Mouse (Mus musculus) ES-Bruce4 (cell line): Measurements from ENCODE around the gene Slc11a1. TPM values are rescaled to one million over a fixed set of nuclear protein-coding genes. Genes with fewer than 3 reads are reported as not detected.

Source experiments
- H3K27ac ChIP-seq: 2 replicates; pipeline ENCODE4 v1.5.1; 2012; ENCODE audit warnings: low read length, inconsistent platforms; ENCODE audit not compliant: insufficient read depth
- H3K27me3 ChIP-seq: 2 replicates; pipeline ENCODE4 v1.6.1; 2012; ENCODE audit warnings: mild to moderate bottlenecking, low read length, inconsistent platforms; ENCODE audit not compliant: control insufficient read depth, poor library complexity, insufficient read depth, severe bottlenecking
- H3K36me3 ChIP-seq: 2 replicates; pipeline ENCODE4 v1.6.1; 2012; ENCODE audit warnings: inconsistent platforms, mild to moderate bottlenecking, low read length, moderate library complexity; ENCODE audit not compliant: control insufficient read depth, poor library complexity, insufficient read depth, severe bottlenecking
- H3K4me1 ChIP-seq: one replicate; pipeline ENCODE4 v1.8.1; 2011; ENCODE audit warnings: low read length; ENCODE audit not compliant: control insufficient read depth, insufficient read depth
- H3K4me3 ChIP-seq: 2 replicates; pipeline ENCODE4 v1.5.1; 2011; ENCODE audit warnings: low read depth, mild to moderate bottlenecking, low read length
- H3K9ac ChIP-seq: 2 replicates; pipeline ENCODE4 v1.6.1; 2012; ENCODE audit warnings: low read depth, mild to moderate bottlenecking, inconsistent platforms; ENCODE audit not compliant: poor library complexity, severe bottlenecking
- H3K9me3 ChIP-seq: replicated peaks from 2 replicates; pipeline ENCODE4 v1.6.1; 2012; ENCODE audit warnings: mild to moderate bottlenecking, low read length, inconsistent platforms; ENCODE audit not compliant: control insufficient read depth, poor library complexity, insufficient read depth, severe bottlenecking
- CTCF ChIP-seq: IDR thresholded peaks from one replicate; pipeline ENCODE4 v1.8.1; 2011; ENCODE audit warnings: low read depth, low read length
- EP300 ChIP-seq: IDR thresholded peaks from 2 replicates; pipeline ENCODE4 v1.6.1; 2011; ENCODE audit warnings: low read depth, low read length; ENCODE audit not compliant: insufficient read depth
- POLR2A ChIP-seq: IDR thresholded peaks from one replicate; pipeline ENCODE4 v1.8.1; 2011; ENCODE audit warnings: low read length; ENCODE audit not compliant: insufficient read depth
- polyA plus RNA-seq: library from polyadenylated mRNA; stranded (reverse); fragments of >200 nt; gene quantifications from 2 replicates; pipeline ENCODE4 v1.2.4, GENCODE M21; 2011; ENCODE audit warnings: low read depth; ENCODE audit not compliant: missing spikeins, insufficient read depth, insufficient read length

The Slc11a1 gene
- polyA plus RNA-seq, 1 experiment: 0.94 TPM

DNA sequence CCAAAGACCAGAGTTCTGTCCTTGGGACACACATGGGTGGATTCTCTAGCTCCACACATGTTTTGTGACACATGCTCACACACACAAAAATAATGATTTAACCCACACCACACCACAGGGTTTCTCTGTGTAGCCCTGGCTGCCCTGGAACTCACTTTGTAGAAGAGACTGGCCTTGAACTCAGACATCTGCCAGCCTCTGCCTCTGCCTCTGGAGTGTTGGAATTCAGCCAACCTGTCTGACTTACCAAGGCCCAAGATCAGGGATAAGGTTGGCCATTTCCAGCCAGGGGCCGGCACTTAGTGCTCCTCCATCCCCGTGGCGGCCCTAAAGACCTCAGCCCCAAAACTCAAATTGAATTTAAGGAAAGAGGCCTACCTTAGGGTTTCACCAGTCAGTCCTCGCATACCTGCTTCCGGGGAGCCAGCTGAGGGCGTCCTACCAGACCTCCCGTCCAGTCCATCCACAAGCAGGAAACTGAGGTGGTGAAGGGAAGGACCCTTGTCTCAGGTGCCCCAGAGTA is 13.5 kb downstream of the Slc11a1 start:
- no peak overlapping the region for H3K27ac ChIP-seq
- TF ChIP-seq CTCF (no peak), POLR2A (no peak), EP300 (no peak)
- no peaks in the 10 kb centered on the region for H3K27me3 ChIP-seq
- H3K9ac ChIP-seq: no peak overlapping the region
- H3K36me3 ChIP-seq: no peaks in the 10 kb centered on the region
- no peaks in the 10 kb centered on the region for H3K9me3 ChIP-seq
- no peak overlapping the region for H3K4me3 ChIP-seq
- H3K4me1 ChIP-seq: peaks cover 5% of the 10 kb centered on the region

DNA sequence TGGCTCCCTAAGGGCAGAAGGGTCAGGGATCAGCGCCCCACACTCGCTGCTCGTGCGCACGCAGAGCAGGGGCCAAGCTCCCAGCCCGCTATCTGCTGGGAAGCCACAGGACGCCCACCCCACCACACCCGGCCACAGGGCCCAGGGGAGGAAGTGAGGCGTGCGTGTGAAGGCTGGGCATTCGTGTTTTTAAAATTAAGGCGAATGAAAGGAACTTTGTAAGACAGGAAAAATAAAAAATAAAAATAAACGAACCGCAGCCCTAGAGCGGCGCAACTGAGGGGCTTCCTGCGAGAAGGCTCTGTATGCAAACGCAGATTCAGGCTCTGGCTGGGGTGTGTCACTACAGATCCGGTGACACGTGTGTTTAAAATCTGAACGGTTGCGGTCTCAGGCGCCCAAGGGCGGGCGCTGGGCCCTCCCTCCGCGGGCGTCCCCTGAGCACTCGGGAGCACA is 14.9 kb downstream of the Slc11a1 start:
- Histone ChIP-seq H3K27me3 (no peaks in the 10 kb centered on the region), H3K36me3 (peaks cover 3% of the 10 kb centered on the region; the same call in 1 of the 2 replicates), H3K4me1 (no peaks in the 10 kb centered on the region), H3K27ac (0 out of 2 replicates have a peak overlapping the region, but pooled peaks have one; percentile 3), H3K9me3 (no peaks in the 10 kb centered on the region), H3K9ac (peak overlapping the region; percentile 97), H3K4me3 (peak overlapping the region; percentile 51)
- TF ChIP-seq EP300: no peak
- TF ChIP-seq POLR2A: no peak
- TF ChIP-seq CTCF: no peak

DNA sequence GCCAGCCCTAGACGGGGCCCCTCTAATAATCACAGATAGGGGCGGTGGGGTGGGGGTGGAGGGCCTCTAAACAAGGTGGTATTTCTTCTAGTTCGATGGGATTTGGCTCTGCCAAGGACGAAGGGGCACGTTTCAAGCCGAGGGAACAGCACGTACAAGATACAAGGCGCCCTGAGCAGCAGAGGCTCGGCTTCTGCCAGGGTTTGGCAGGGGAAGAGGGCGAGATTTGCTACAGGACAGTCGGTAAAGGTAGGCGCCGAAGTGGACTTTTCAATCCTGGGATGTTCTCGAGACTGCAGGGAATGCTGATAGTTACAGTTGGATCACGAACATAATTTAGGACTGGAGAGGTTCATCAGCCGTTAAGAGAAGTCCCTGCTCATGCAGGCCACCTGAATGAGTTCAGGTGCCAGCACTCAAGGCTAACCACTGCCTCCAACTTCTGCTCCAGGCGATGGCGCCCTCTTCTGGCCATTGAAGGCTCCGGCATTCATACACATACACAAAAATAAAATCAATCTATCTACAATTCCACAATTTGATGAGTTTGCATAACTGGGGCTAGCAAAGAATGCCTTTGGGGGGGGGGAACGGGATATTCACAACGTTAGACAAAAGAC is 15.4 kb downstream of the Slc11a1 start:
- Histone ChIP-seq H3K4me1 (no peaks in the 10 kb centered on the region), H3K9ac (peak overlapping the region; percentile 97), H3K9me3 (no peaks in the 10 kb centered on the region), H3K4me3 (peak overlapping the region; percentile 60), H3K27me3 (no peaks in the 10 kb centered on the region), H3K27ac (peak overlapping the region; percentile 41; the same call in 1 of the 2 replicates), H3K36me3 (peaks cover 8% of the 10 kb centered on the region; the same call in 1 of the 2 replicates)
- TF ChIP-seq CTCF (peak; percentile 95), POLR2A (no peak), EP300 (peak; percentile 40; the same call in 1 of the 2 replicates)

DNA sequence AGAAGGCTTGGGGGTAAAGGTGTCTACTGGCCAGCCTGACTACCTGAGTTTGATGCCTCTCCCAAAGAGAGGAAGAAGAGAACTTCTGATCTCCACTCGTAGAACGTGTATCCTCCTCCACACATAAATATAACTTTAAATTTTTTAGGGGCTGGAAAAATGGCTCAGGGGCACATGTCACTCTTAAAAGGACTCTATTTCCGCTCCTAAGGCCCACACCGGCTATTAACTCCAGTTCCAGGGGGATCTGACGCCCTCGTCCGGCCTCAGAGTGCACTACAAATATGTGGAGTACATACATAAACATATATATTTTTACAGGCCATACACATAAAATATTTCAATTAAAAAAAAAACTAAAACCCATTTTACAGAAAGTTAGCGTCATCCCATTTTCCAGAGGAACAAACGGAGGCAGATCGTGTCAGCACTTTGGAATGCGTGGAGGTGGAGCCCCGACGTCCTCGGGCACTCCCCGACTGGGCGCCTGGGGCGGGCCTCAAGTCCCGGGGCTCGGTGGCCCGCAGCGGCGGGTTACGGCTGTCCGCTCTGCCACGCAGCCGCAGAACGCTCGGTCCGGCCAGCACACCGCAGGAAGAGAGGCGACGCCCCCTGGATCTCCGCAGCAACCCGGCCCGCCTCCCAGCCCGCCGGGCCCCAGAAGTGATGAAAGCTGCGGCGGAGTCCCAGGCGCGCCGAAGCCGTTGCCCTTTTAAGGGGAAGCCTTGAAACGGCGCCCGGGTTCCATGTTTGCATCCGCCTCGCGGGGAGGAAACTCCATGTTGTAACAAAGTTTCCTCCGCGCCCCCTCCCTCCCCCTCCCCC is 16.1 kb downstream of the Slc11a1 start, which contains the start of gene Ctdsp1:
Gene Ctdsp1, plus strand, starts transcription at position 586 of the 825 bp plus-strand sequence.
- no peak for TF ChIP-seq POLR2A
- 0 out of 2 replicates have a peak, but pooled peaks have one; percentile 19 for TF ChIP-seq EP300
- peak; percentile 36 for TF ChIP-seq CTCF

DNA sequence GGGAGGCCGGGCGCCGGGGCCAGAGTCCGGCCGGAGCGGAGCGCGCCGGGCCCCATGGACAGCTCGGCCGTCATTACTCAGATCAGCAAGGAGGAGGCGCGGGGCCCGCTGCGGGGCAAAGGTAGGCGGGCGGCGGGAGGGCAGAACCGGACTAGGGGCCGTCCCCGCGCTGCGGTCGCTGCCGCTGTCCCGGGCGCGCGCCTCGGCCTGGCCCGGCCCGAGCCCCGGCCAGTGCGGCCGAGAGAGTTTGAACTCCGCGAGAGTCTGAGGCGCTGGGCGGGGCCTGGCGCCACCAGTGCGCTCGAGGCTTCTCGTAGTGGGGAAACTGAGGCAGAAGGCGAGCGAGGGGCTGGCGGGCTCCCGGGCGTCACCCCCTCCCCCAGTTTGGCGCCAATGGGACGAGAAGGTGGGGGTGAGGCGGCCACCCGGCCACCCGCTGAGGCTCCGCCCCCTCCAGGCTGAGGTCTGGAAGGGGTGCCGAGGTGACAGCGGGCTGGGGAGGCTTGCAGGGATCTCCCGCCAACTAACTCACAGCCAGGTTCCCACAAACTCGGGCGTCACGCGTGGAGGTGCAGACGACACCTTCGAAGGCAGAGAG is 16.9 kb downstream of the Slc11a1 start:
- peak overlapping the region; percentile 66 for H3K4me3 ChIP-seq
- TF ChIP-seq CTCF (no peak), POLR2A (no peak), EP300 (no peak)
- no peak overlapping the region for H3K27ac ChIP-seq
- no peaks in the 10 kb centered on the region for H3K27me3 ChIP-seq
- H3K36me3 ChIP-seq: peaks cover 8% of the 10 kb centered on the region; the same call in 1 of the 2 replicates
- no peaks in the 10 kb centered on the region for H3K9me3 ChIP-seq
- H3K4me1 ChIP-seq: no peaks in the 10 kb centered on the region
- H3K9ac ChIP-seq: peak overlapping the region; percentile 97

More for the DNA sequence above, 16.1 kb downstream of the Slc11a1 start, which contains the start of gene Ctdsp1:
- no peaks in the 10 kb centered on the region for H3K9me3 ChIP-seq
- no peaks in the 10 kb centered on the region for H3K4me1 ChIP-seq
- H3K4me3 ChIP-seq: peak within 1 kb of the TSS; percentile 66
- peak within 1 kb of the TSS; percentile 41; the same call in 1 of the 2 replicates for H3K27ac ChIP-seq
- H3K27me3 ChIP-seq: no peaks in the 10 kb centered on the region
- peaks cover 8% of the 10 kb centered on the region; the same call in 1 of the 2 replicates for H3K36me3 ChIP-seq
- H3K9ac ChIP-seq: peak within 1 kb of the TSS; percentile 97
